Mouse (Mus musculus): ENCODE data around the gene Sall1.

GRCm38 (mm10) chr8:89025281-89026138 lies 18.5 kb downstream of the Sall1 start:
- TF ChIP-seq FLI1 (IDR thresholded peaks at IDR 0.05; ENCODE audit: low read length) (no peak), GATA1 (IDR thresholded peaks at IDR 0.05; ENCODE audit: borderline replicate concordance, low read length) (no peak)
